Mouse (Mus musculus): ENCODE data around the gene Snn.

- TF ChIP-seq POLR2A (IDR thresholded peaks at IDR 0.05; ENCODE audit: low read depth, low read length) = peak; percentile 87
- no peak for TF ChIP-seq CTCF (IDR thresholded peaks at IDR 0.05; ENCODE audit: borderline replicate concordance, insufficient read depth, low read length)
These were observed 5.5 kb downstream of the Snn start, which contains the start of gene Litaf for GRCm38 (mm10) chr16:11066029-11066832.

Data from embryonic fibroblast, embryonic 13.5 days (primary cell).